Mouse (Mus musculus) testis, adult 2 months (tissue): ENCODE results near the gene Spdl1.

Source experiments
- CTCF ChIP-seq: fragments of 200-500 bp; IDR thresholded peaks from 2 replicates; pipeline ENCODE4 v1.5.1; 2012; ENCODE audit warnings: low read depth, mild to moderate bottlenecking, inconsistent platforms, low read length, moderate library complexity; ENCODE audit not compliant: control insufficient read depth, insufficient read depth, insufficient replicate concordance
- POLR2A ChIP-seq: fragments of 200-500 bp; IDR thresholded peaks from 2 replicates; pipeline ENCODE4 v1.6.1; 2012; ENCODE audit warnings: low read depth, mild to moderate bottlenecking, inconsistent platforms, low read length, moderate library complexity; ENCODE audit not compliant: control insufficient read depth

GRCm38 (mm10) chr11:34856652-34857051 is 23.2 kb upstream of the Spdl1 start:
- TF ChIP-seq CTCF (no peak), POLR2A (no peak)
